Mouse (Mus musculus) kidney, adult 2 months (tissue): ENCODE measurements around the gene Ppp2r5d. TPM values are rescaled to one million over a fixed set of nuclear protein-coding genes. Genes with fewer than 3 reads are reported as not detected.

Experiments
- DNase-seq: peaks from one replicate; pipeline ENCODE4 v3.0.0; 2021
- H3K27ac ChIP-seq: fragments of 200-500 bp; 2 replicates; pipeline ENCODE4 v1.5.1; 2012; ENCODE audit warnings: low read depth, low read length, control low read depth, inconsistent platforms; ENCODE audit not compliant: insufficient read depth
- H3K27me3 ChIP-seq: fragments of 200-500 bp; replicated peaks from 2 replicates; pipeline ENCODE4 v1.6.1; 2012; ENCODE audit warnings: mild to moderate bottlenecking, moderate library complexity, low read length, inconsistent platforms; ENCODE audit not compliant: control insufficient read depth, insufficient read depth
- H3K36me3 ChIP-seq: fragments of 200-500 bp; 2 replicates; pipeline ENCODE4 v1.6.1; 2012; ENCODE audit warnings: mild to moderate bottlenecking, moderate library complexity, low read length, inconsistent platforms; ENCODE audit not compliant: control insufficient read depth, insufficient read depth
- H3K4me1 ChIP-seq: fragments of 200-500 bp; 2 replicates; pipeline ENCODE4 v1.6.1; 2011; ENCODE audit warnings: low read length; ENCODE audit not compliant: control insufficient read depth, insufficient read depth
- H3K4me3 ChIP-seq: fragments of 200-500 bp; 2 replicates; pipeline ENCODE4 v1.5.1; 2011; ENCODE audit warnings: mild to moderate bottlenecking, low read depth, low read length, control low read depth; ENCODE audit not compliant: insufficient read depth
- CTCF ChIP-seq: fragments of 200-500 bp; conservative IDR thresholded peaks from 2 replicates; pipeline ENCODE4 v1.5.1; 2011; ENCODE audit warnings: low read depth, mild to moderate bottlenecking, control low read depth, low read length, moderate library complexity, mixed read lengths; ENCODE audit not compliant: insufficient read depth, insufficient read length
- POLR2A ChIP-seq: fragments of 200-500 bp; IDR thresholded peaks from one replicate; pipeline ENCODE4 v1.6.1; 2011; ENCODE audit warnings: low read depth, low read length, control low read depth
- WGBS: fragments of 180-500 bp; shearing (Covaris S2); methylation state at CpG from one replicate; pipeline ENCODE4 v1.1.7; 2018; 5-methylcytosine and 5-hydroxymethylcytosine counted together
- polyA plus RNA-seq: library from polyadenylated mRNA; depleted of rRNA; stranded (reverse); fragments of >200 nt; gene quantifications from 2 replicates; pipeline ENCODE4 v1.2.3, GENCODE M21; 2012

Gene Ppp2r5d
- polyA plus RNA-seq, 1 experiment: 37.2 TPM

GRCm38 (mm10) chr17:46679843-46680759 lies 24.8 kb downstream of the Ppp2r5d start:
- TF ChIP-seq POLR2A (no peak), CTCF (peak; percentile 38)
- no peaks in the 10 kb centered on the region; the same call in 1 of the 2 replicates for H3K36me3 ChIP-seq
- DNase-seq: peak; percentile 44
- WGBS: 1% methylated on average over 34 of the region's 34 CpGs
- no peaks in the 10 kb centered on the region for H3K27me3 ChIP-seq
- H3K27ac ChIP-seq: peak overlapping the region; percentile 65; the same call in 1 of the 2 replicates
- peaks cover 11% of the 10 kb centered on the region for H3K4me1 ChIP-seq
- peak overlapping the region; percentile 79 for H3K4me3 ChIP-seq

GRCm38 (mm10) chr17:46678911-46679310 lies 26.0 kb downstream of the Ppp2r5d start:
- Histone ChIP-seq H3K4me3 (no peak overlapping the region), H3K36me3 (no peaks in the 10 kb centered on the region; the same call in 1 of the 2 replicates), H3K4me1 (peaks cover 11% of the 10 kb centered on the region), H3K27me3 (no peaks in the 10 kb centered on the region), H3K27ac (no peak overlapping the region)
- no peak for DNase-seq
- TF ChIP-seq POLR2A: no peak
- TF ChIP-seq CTCF: no peak
- WGBS: 35% methylated on average over 9 of the region's 9 CpGs

DNA sequence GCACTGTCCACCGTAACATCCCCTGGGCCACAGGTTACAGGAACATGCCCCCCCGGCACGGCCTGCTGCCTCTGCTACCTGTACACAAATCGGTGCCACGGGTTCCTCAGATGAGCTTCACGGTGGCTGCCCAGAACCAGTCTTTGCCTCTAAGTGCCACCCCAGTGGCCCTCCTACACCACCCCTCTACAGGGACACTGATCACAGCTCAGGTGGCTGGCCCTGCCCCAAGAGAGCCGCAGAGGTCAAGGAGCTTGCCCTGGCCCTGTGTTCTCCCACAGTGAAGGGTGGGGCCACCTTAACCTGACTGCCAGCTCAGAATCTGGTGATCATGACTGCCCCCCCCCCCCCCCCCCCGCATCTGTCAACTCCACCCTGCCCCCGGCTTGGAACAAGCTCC lies 26.5 kb downstream of the Ppp2r5d start, which contains the start of gene Mea1:
Gene Mea1, plus strand, starts transcription at position 378 of the 400 bp plus-strand sequence.
- Histone ChIP-seq H3K4me3 (no peak within 1 kb of the TSS; the same call in 1 of the 2 replicates), H3K36me3 (no peaks in the 10 kb centered on the region; the same call in 1 of the 2 replicates), H3K27me3 (no peaks in the 10 kb centered on the region), H3K4me1 (peaks cover 14% of the 10 kb centered on the region), H3K27ac (no peak within 1 kb of the TSS)
- peak; percentile 49 for DNase-seq
- no peak for TF ChIP-seq POLR2A
- no peak for TF ChIP-seq CTCF
- WGBS: 53% methylated on average over 8 of the region's 9 CpGs

- Histone ChIP-seq H3K4me1 (peaks cover 12% of the 10 kb centered on the region; the same call in 1 of the 2 replicates), H3K36me3 (no peaks in the 10 kb centered on the region; the same call in 1 of the 2 replicates), H3K4me3 (peak overlapping the region; percentile 14), H3K27ac (no peak overlapping the region), H3K27me3 (no peaks in the 10 kb centered on the region)
- TF ChIP-seq POLR2A (no peak), CTCF (no peak)
- 17% methylated on average over 15 of the region's 15 CpGs for WGBS
- DNase-seq: no peak
These were observed 30.2 kb downstream of the Ppp2r5d start for GRCm38 (mm10) chr17:46674530-46675283.

GRCm38 (mm10) chr17:46673850-46674529 lies 30.9 kb downstream of the Ppp2r5d start, which contains the start of gene Rrp36:
Gene Rrp36 (minus strand): TSS chr17:46674352.
- peak; percentile 96 for DNase-seq
- under 1% methylated on average over 43 of the region's 43 CpGs for WGBS
- TF ChIP-seq POLR2A (no peak), CTCF (no peak)
- peaks cover 8% of the 10 kb centered on the region; the same call in 1 of the 2 replicates for H3K4me1 ChIP-seq
- peak within 1 kb of the TSS; percentile 82 for H3K4me3 ChIP-seq
- H3K36me3 ChIP-seq: no peaks in the 10 kb centered on the region; the same call in 1 of the 2 replicates
- no peaks in the 10 kb centered on the region for H3K27me3 ChIP-seq
- H3K27ac ChIP-seq: peak within 1 kb of the TSS; percentile 43; the same call in 1 of the 2 replicates

DNA sequence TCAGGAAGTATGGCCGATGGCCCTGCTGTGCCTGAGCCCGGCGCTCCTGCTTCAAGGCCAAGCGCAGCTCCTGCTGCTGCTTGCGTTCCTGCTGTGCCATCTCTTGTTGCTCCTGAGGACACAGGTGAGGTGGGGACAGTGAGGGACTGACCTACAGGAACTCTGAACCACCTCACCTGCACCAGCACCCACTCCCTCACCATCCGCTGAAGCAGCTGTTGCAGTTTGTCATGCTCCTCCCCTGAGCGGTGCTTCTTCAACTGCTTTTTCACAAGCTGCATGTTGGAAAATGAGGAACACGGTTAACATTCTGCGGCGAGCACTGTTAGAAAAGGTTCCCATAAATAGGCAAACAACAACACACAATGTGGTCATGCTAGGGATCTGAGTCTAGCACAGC lies 35.0 kb downstream of the Ppp2r5d start:
- Histone ChIP-seq H3K27me3 (no peaks in the 10 kb centered on the region), H3K36me3 (no peaks in the 10 kb centered on the region), H3K4me3 (no peak overlapping the region), H3K4me1 (0 out of 2 replicates have a peak, but pooled peaks cover 5% of the 10 kb centered on the region), H3K27ac (no peak overlapping the region)
- no peak for DNase-seq
- WGBS: 96% methylated on average over 10 of the region's 10 CpGs
- no peak for TF ChIP-seq CTCF
- no peak for TF ChIP-seq POLR2A
